29 mouse cellular contexts compared by ENCODE assay signal in genomic region chr5:71747411-71747810, GRCm38 (mm10).
DNase-seq lines count a peak whose midpoint lies in the region; ATAC-seq lines count a peak whose summit lies in the region.
"Had no signal": no experiment of that assay in that cellular context is flagged by ENCODE, and none has a peak within 500 bp of the region (broad histone marks: within the 10 kb centered on the region; RNA-seq: fewer than 3 reads in every experiment).

No protein-coding gene starts in this region.

- no peaks in the 10 kb centered on the region for H3K9me3 ChIP-seq in forebrain, embryonic 14.5 days (replicated peaks; ENCODE audit: control insufficient read depth, low read length)
- H3K9me3 ChIP-seq in forebrain, embryonic 13.5 days (replicated peaks), result no peaks in the 10 kb centered on the region
- H3K9me3 ChIP-seq: embryonic facial prominence, embryonic 10.5 days; embryonic facial prominence, embryonic 13.5 days; heart, embryonic 12.5 days; heart, embryonic 15.5 days; hindbrain, embryonic 10.5 days; hindbrain, embryonic 13.5 days; intestine, embryonic 15.5 days had no signal

- no peak overlapping the region for H3K4me3 ChIP-seq in forebrain, embryonic 14.5 days (ENCODE audit: low read depth, low read length)
- no peak overlapping the region for H3K4me3 ChIP-seq in forebrain, embryonic 13.5 days
- H3K4me3 ChIP-seq: embryonic facial prominence, embryonic 10.5 days; embryonic facial prominence, embryonic 13.5 days; erythroblast, embryonic 14.5 days; gastrocnemius, adult 2 months; heart, embryonic 12.5 days; heart, embryonic 15.5 days; hindbrain, embryonic 10.5 days; hindbrain, embryonic 13.5 days; intestine, embryonic 15.5 days had no signal

- WGBS in forebrain, embryonic 14.5 days, result 79% methylated on average over 2 of the region's 2 CpGs
- WGBS in forebrain, embryonic 13.5 days, result 76% methylated on average over 2 of the region's 2 CpGs

- peak; percentile 27 for DNase-seq in forebrain, embryonic 14.5 days (ENCODE audit: low spot score)
- no peak for DNase-seq in frontal cortex, postnatal 36 days (ENCODE audit: low spot score in 2 of 2)
- DNase-seq in layer of hippocampus, adult 9-11 months, result peak; percentile 12
- DNase-seq in layer of hippocampus, postnatal 36 days, result no peak
- DNase-seq: adrenal gland, adult 8-10 months; adrenal gland, postnatal 25 days; cerebellum, adult 11 months; cerebellum, adult 2 months; cerebellum, adult 9-11 months; cerebellum, postnatal 36 days; embryo, embryonic 11 days; gastrocnemius, adult 2 months; gastrocnemius, postnatal 14 days; heart, adult 11 months; heart, postnatal 10 days; heart, postnatal 36 days; kidney, adult 11 months had no signal

- ATAC-seq in forebrain, embryonic 14.5 days, result no peak
- no peak; the same call in 1 of the 2 replicates for ATAC-seq in forebrain, embryonic 13.5 days
- ATAC-seq in frontal cortex, adult (ENCODE audit: low TSS enrichment), result peak; percentile 59
- ATAC-seq: activated CD4-positive, CD25-positive, alpha-beta regulatory T cell, adult 4 months; hindbrain, embryonic 16.5 days; intestine, embryonic 15.5 days had no signal

- H3K4me2 ChIP-seq in forebrain, embryonic 14.5 days (ENCODE audit: low read length), result no peak overlapping the region
- no peak overlapping the region for H3K4me2 ChIP-seq in forebrain, embryonic 13.5 days
- H3K4me2 ChIP-seq: embryonic facial prominence, embryonic 13.5 days; heart, embryonic 12.5 days; heart, embryonic 15.5 days; hindbrain, embryonic 13.5 days; intestine, embryonic 15.5 days had no signal

- no peak overlapping the region for H3K27ac ChIP-seq in forebrain, embryonic 14.5 days (ENCODE audit: low read depth, low read length)
- no peak overlapping the region for H3K27ac ChIP-seq in forebrain, embryonic 13.5 days
- H3K27ac ChIP-seq: embryonic facial prominence, embryonic 10.5 days; embryonic facial prominence, embryonic 13.5 days; gastrocnemius, adult 2 months; heart, embryonic 15.5 days; hindbrain, embryonic 10.5 days; hindbrain, embryonic 13.5 days; intestine, embryonic 15.5 days had no signal

- no peaks in the 10 kb centered on the region for H3K4me1 ChIP-seq in forebrain, embryonic 14.5 days (ENCODE audit: control insufficient read depth, insufficient read depth, low read length)
- H3K4me1 ChIP-seq in forebrain, embryonic 13.5 days, result no peaks in the 10 kb centered on the region
- H3K4me1 ChIP-seq: embryonic facial prominence, embryonic 10.5 days; embryonic facial prominence, embryonic 13.5 days; heart, embryonic 12.5 days; heart, embryonic 15.5 days; hindbrain, embryonic 10.5 days; hindbrain, embryonic 13.5 days; intestine, embryonic 15.5 days had no signal

- no peak overlapping the region for H3K9ac ChIP-seq in forebrain, embryonic 14.5 days (ENCODE audit: low read length)
- no peak overlapping the region for H3K9ac ChIP-seq in forebrain, embryonic 13.5 days
- H3K9ac ChIP-seq: embryonic facial prominence, embryonic 13.5 days; heart, embryonic 12.5 days; heart, embryonic 15.5 days; hindbrain, embryonic 13.5 days; intestine, embryonic 15.5 days had no signal

- no peaks in the 10 kb centered on the region for H3K36me3 ChIP-seq in forebrain, embryonic 14.5 days (ENCODE audit: control insufficient read depth, insufficient read depth, low read length)
- H3K36me3 ChIP-seq in forebrain, embryonic 13.5 days (ENCODE audit: poor library complexity, severe bottlenecking), result no peaks in the 10 kb centered on the region
- H3K36me3 ChIP-seq: embryonic facial prominence, embryonic 10.5 days; embryonic facial prominence, embryonic 13.5 days; heart, embryonic 12.5 days; heart, embryonic 15.5 days; hindbrain, embryonic 10.5 days; hindbrain, embryonic 13.5 days; intestine, embryonic 15.5 days had no signal

- H3K27me3 ChIP-seq in forebrain, embryonic 14.5 days (replicated peaks; ENCODE audit: control insufficient read depth, insufficient read depth, low read length), result no peaks in the 10 kb centered on the region
- H3K27me3 ChIP-seq in forebrain, embryonic 13.5 days, result no peaks in the 10 kb centered on the region
- H3K27me3 ChIP-seq: embryonic facial prominence, embryonic 13.5 days; heart, embryonic 12.5 days; heart, embryonic 15.5 days; hindbrain, embryonic 13.5 days; intestine, embryonic 15.5 days had no signal

Comparison
In these comparisons a context has a peak if more than half of its experiments do, and no peak if none do; other contexts are left out.
1. DNase-seq: peak in forebrain, embryonic 14.5 days (single experiment) and layer of hippocampus, adult 9-11 months (single experiment); none in frontal cortex, postnatal 36 days (0 of 2) and layer of hippocampus, postnatal 36 days (0 of 2).